Mouse (Mus musculus): ENCODE data around the gene Tbc1d22a. TPM values are rescaled to one million over a fixed set of nuclear protein-coding genes. Genes with fewer than 3 reads are reported as not detected.

Gene Tbc1d22a
- polyA plus RNA-seq, 1 experiment from 2014 or later: 37.9 TPM

- in situ Hi-C loops (cut with MboI; ENCODE audit: low pct_unique_long_range_greater_than_20kb): no loop called here
- H3K27me3 ChIP-seq: no peaks in the 10 kb centered on the region
- ChIA-PET POLR2A (interaction anchor here (0.6 kb wide), 1 partner anchor 1817 kb away, joined by 4 read pairs; no protein-coding TSS in a partner anchor), CTCF (no interaction called here)
- DNase-seq (ENCODE audit: low read depth, low spot score) (no peak), ATAC-seq (no peak)
- no peak for TF ChIP-seq CTCF (IDR thresholded peaks at IDR 0.05)
These were observed 32.3 kb upstream of the Tbc1d22a start for GRCm38 (mm10) chr15:86181941-86182439.

- H3K27me3 ChIP-seq: no peaks in the 10 kb centered on the region
- ChIA-PET CTCF (no interaction called here), POLR2A (interaction anchor here (1.3 kb wide), 1 partner anchor 9 kb away, joined by 3 read pairs; no protein-coding TSS in a partner anchor)
- in situ Hi-C loops (cut with MboI; ENCODE audit: low pct_unique_long_range_greater_than_20kb): no loop called here
- ATAC-seq (no peak), DNase-seq (ENCODE audit: low read depth, low spot score) (no peak)
- no peak for TF ChIP-seq CTCF (IDR thresholded peaks at IDR 0.05)
These were observed 31.6 kb upstream of the Tbc1d22a start for GRCm38 (mm10) chr15:86182646-86183045.

GRCm38 (mm10) chr15:86183484-86183883 lies 30.8 kb upstream of the Tbc1d22a start:
- ChIA-PET POLR2A (interaction anchor here (0.9 to 1.3 kb wide), 3 partner anchors 10 to 15 kb away, joined by 3 read pairs; no protein-coding TSS in a partner anchor), CTCF (interaction anchor here (1.2 kb wide), 1 partner anchor 18 kb away, joined by 4 read pairs; no protein-coding TSS in a partner anchor)
- H3K27me3 ChIP-seq: no peaks in the 10 kb centered on the region
- in situ Hi-C loops (cut with MboI; ENCODE audit: low pct_unique_long_range_greater_than_20kb): no loop called here
- ATAC-seq (no peak), DNase-seq (ENCODE audit: low read depth, low spot score) (no peak)
- TF ChIP-seq CTCF (IDR thresholded peaks at IDR 0.05): no peak

GRCm38 (mm10) chr15:86184071-86184470 lies 30.2 kb upstream of the Tbc1d22a start:
- DNase-seq (ENCODE audit: low read depth, low spot score) (no peak), ATAC-seq (no peak)
- in situ Hi-C loops (cut with MboI; ENCODE audit: low pct_unique_long_range_greater_than_20kb): no loop called here
- CTCF ChIA-PET: interaction anchor here (0.9 to 1.2 kb wide), 2 partner anchors 17 to 44 kb away, joined by 3 to 4 read pairs; no protein-coding TSS in a partner anchor
- POLR2A ChIA-PET: interaction anchor here (0.6 to 1.2 kb wide), 4 partner anchors 10 to 1443 kb away, joined by 3 to 4 read pairs (median 3); no protein-coding TSS in a partner anchor
- H3K27me3 ChIP-seq: no peaks in the 10 kb centered on the region
- no peak for TF ChIP-seq CTCF (IDR thresholded peaks at IDR 0.05)

- in situ Hi-C loops (cut with MboI; ENCODE audit: low pct_unique_long_range_greater_than_20kb): no loop called here
- POLR2A ChIA-PET: interaction anchor here (0.9 to 5.8 kb wide), 3 partner anchors 11 to 17 kb away, joined by 3 to 44 read pairs (median 4); no protein-coding TSS in a partner anchor
- ATAC-seq (peak; percentile 11), DNase-seq (ENCODE audit: low read depth, low spot score) (no peak)
- CTCF ChIA-PET: interaction anchor here (0.9 kb wide), 1 partner anchor 45 kb away, joined by 3 read pairs; no protein-coding TSS in a partner anchor
- TF ChIP-seq CTCF (IDR thresholded peaks at IDR 0.05): no peak
- H3K27me3 ChIP-seq: no peaks in the 10 kb centered on the region
These were observed 29.2 kb upstream of the Tbc1d22a start for GRCm38 (mm10) chr15:86184851-86185688.

GRCm38 (mm10) chr15:86185689-86186569 lies 28.3 kb upstream of the Tbc1d22a start, which contains the start of gene Cerk:
TSS of gene Cerk (minus strand) at chr15:86186141.
- ChIA-PET CTCF (interaction anchor here (1.3 to 2.0 kb wide), 2 partner anchors 14 to 34 kb away, joined by 5 to 8 read pairs; no protein-coding TSS in a partner anchor), POLR2A (interaction anchor here (1.0 to 5.8 kb wide), 3 partner anchors 15 to 28 kb away, joined by 3 to 44 read pairs (median 4); partner anchors contain the start of gene Tbc1d22a)
- no peak for TF ChIP-seq CTCF (IDR thresholded peaks at IDR 0.05)
- in situ Hi-C loops (cut with MboI; ENCODE audit: low pct_unique_long_range_greater_than_20kb): no loop called here
- ATAC-seq (peak; percentile 41), DNase-seq (ENCODE audit: low read depth, low spot score) (no peak)
- H3K27me3 ChIP-seq: no peaks in the 10 kb centered on the region

- ATAC-seq (no peak), DNase-seq (ENCODE audit: low read depth, low spot score) (no peak)
- CTCF ChIA-PET: interaction anchor here (1.3 to 2.0 kb wide), 2 partner anchors 14 to 33 kb away, joined by 5 to 8 read pairs; no protein-coding TSS in a partner anchor
- in situ Hi-C loops (cut with MboI; ENCODE audit: low pct_unique_long_range_greater_than_20kb): no loop called here
- no peak for TF ChIP-seq CTCF (IDR thresholded peaks at IDR 0.05)
- POLR2A ChIA-PET: interaction anchor here (0.7 to 5.8 kb wide), 4 partner anchors 14 to 27 kb away, joined by 3 to 44 read pairs (median 4); partner anchors contain the start of gene Tbc1d22a
- H3K27me3 ChIP-seq: no peaks in the 10 kb centered on the region
These were observed 27.6 kb upstream of the Tbc1d22a start for GRCm38 (mm10) chr15:86186686-86187085.

GRCm38 (mm10) chr15:86188186-86188585 lies 26.1 kb upstream of the Tbc1d22a start:
- H3K27me3 ChIP-seq: no peaks in the 10 kb centered on the region
- no peak for TF ChIP-seq CTCF (IDR thresholded peaks at IDR 0.05)
- ChIA-PET POLR2A (interaction anchor here (1.5 to 5.8 kb wide), 2 partner anchors 13 to 30 kb away, joined by 6 to 44 read pairs; no protein-coding TSS in a partner anchor), CTCF (interaction anchor here (1.7 to 2.7 kb wide), 4 partner anchors 11 to 49 kb away, joined by 6 to 18 read pairs (median 12); no protein-coding TSS in a partner anchor)
- ATAC-seq (no peak), DNase-seq (ENCODE audit: low read depth, low spot score) (no peak)
- in situ Hi-C loops (cut with MboI; ENCODE audit: low pct_unique_long_range_greater_than_20kb): no loop called here

GRCm38 (mm10) chr15:86188746-86189470 lies 25.4 kb upstream of the Tbc1d22a start:
- peak; percentile 77 for DNase-seq (ENCODE audit: low read depth, low spot score)

More at GRCm38 (mm10) chr15:86188746-86189470, 25.4 kb upstream of the Tbc1d22a start:
- ChIA-PET POLR2A (interaction anchor here (0.6 to 5.8 kb wide), 4 partner anchors 12 to 53 kb away, joined by 3 to 44 read pairs (median 5); no protein-coding TSS in a partner anchor), CTCF (interaction anchor here (1.7 to 2.7 kb wide), 4 partner anchors 10 to 49 kb away, joined by 6 to 18 read pairs (median 12); no protein-coding TSS in a partner anchor)
- TF ChIP-seq CTCF (IDR thresholded peaks at IDR 0.05): no peak
- in situ Hi-C loops (cut with MboI; ENCODE audit: low pct_unique_long_range_greater_than_20kb): no loop called here
- ATAC-seq: peak; percentile 70
- no peaks in the 10 kb centered on the region for H3K27me3 ChIP-seq

All from Patski (cell line).